Mouse (Mus musculus) hindbrain, embryonic 15.5 days (tissue): Measurements from ENCODE around the gene Pik3r5. TPM values are rescaled to one million over a fixed set of nuclear protein-coding genes. Genes with fewer than 3 reads are reported as not detected.

Experiments
- ATAC-seq: fragments of 200-750 bp; cut with Nextera tagmentation; 2 replicates; pipeline ENCODE4 v1.8.0; 2017; ENCODE audit warnings: low read depth, moderate number of reproducible peaks, moderate TSS enrichment; ENCODE audit not compliant: low FRiP score
- H3K27ac ChIP-seq: fragments of 300-500 bp; sonication (generic); replicated peaks from 2 replicates; pipeline ENCODE4 v1.5.1; 2015; ENCODE audit warnings: mild to moderate bottlenecking, inconsistent platforms
- H3K27me3 ChIP-seq: fragments of 300-500 bp; sonication (generic); 2 replicates; pipeline ENCODE4 v1.6.1; 2015; ENCODE audit warnings: control low read depth, inconsistent platforms
- H3K36me3 ChIP-seq: fragments of 300-500 bp; sonication (generic); 2 replicates; pipeline ENCODE4 v1.6.1; 2015; ENCODE audit warnings: control low read depth, inconsistent platforms
- H3K4me1 ChIP-seq: fragments of 300-500 bp; sonication (generic); replicated peaks from 2 replicates; pipeline ENCODE4 v1.6.1; 2015; ENCODE audit warnings: control low read depth, inconsistent platforms
- H3K4me2 ChIP-seq: fragments of 300-500 bp; sonication (generic); 2 replicates; pipeline ENCODE4 v1.6.1; 2015; ENCODE audit warnings: moderate library complexity, mild to moderate bottlenecking, inconsistent platforms
- H3K4me3 ChIP-seq: fragments of 300-500 bp; sonication (generic); 2 replicates; pipeline ENCODE4 v1.5.1; 2015; ENCODE audit warnings: mild to moderate bottlenecking, inconsistent platforms
- H3K9ac ChIP-seq: fragments of 300-500 bp; sonication (generic); 2 replicates; pipeline ENCODE4 v1.6.1; 2015; ENCODE audit warnings: inconsistent platforms
- H3K9me3 ChIP-seq: fragments of 300-500 bp; sonication (generic); 2 replicates; pipeline ENCODE4 v1.6.1; 2016; ENCODE audit warnings: control low read depth, inconsistent platforms
- WGBS: fragments of 180-500 bp; shearing (Covaris S2); methylation state at CpG from one replicate; pipeline ENCODE4 v1.1.7; 2015; 5-methylcytosine and 5-hydroxymethylcytosine counted together
- polyA plus RNA-seq: library from polyadenylated mRNA; unstranded; fragments of >200 nt; fragmentation: Nextera tagmentation; extraction: Ambion mirVana; gene quantifications from 2 replicates; pipeline ENCODE4 v1.2.1, GENCODE M21; 2015

Pik3r5 gene
- 0.30 and 0.47 TPM in 2 replicates for polyA plus RNA-seq

DNA sequence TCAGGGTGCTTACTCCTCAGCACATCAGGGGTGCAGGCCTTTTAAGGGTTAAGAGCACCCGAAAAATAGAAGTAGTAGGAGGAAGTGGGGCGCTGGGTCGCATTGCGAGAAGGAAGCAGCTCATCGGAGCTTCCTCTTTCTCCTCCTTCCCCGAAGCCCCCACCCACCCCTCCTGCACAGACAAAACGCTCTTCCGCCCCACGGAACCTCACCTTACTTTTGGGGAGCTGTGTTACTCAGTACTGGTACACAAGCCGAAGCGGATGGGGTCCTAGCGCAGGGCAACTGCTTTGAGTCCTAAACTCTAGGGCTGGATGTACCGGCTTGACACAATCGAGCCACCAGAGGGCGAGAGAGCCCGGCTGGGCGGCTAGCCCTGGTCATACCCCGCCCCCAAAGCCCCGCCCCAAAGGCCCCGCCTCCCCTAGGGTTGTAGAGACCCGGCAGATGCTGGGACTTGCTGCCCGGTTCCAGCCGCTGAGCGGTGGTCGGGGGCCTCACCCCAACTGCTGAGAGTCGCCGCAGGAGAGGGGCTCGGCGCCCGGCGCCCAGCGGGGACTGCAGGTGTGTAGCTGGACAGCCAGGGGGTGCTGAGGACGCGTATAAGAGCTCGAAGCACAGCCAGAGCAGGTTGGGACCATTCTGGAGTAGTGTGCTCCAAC, at the start of gene Pik3r5:
Gene Pik3r5, plus strand, starts transcription at position 423 of the 662 bp plus-strand sequence.
- H3K27me3 ChIP-seq: peaks cover 4% of the 10 kb centered on the region; the same call in 1 of the 2 replicates
- no peak within 1 kb of the TSS for H3K27ac ChIP-seq
- H3K4me2 ChIP-seq: peak within 1 kb of the TSS; percentile 58
- WGBS: 10% methylated on average over 35 of the region's 35 CpGs
- ATAC-seq: peak; percentile 84
- H3K4me3 ChIP-seq: peak within 1 kb of the TSS; percentile 39
- no peaks in the 10 kb centered on the region for H3K36me3 ChIP-seq
- peaks cover 6% of the 10 kb centered on the region; the same call in 1 of the 2 replicates for H3K4me1 ChIP-seq
- peak within 1 kb of the TSS; percentile 23; the same call in 1 of the 2 replicates for H3K9ac ChIP-seq
- no peaks in the 10 kb centered on the region for H3K9me3 ChIP-seq

DNA sequence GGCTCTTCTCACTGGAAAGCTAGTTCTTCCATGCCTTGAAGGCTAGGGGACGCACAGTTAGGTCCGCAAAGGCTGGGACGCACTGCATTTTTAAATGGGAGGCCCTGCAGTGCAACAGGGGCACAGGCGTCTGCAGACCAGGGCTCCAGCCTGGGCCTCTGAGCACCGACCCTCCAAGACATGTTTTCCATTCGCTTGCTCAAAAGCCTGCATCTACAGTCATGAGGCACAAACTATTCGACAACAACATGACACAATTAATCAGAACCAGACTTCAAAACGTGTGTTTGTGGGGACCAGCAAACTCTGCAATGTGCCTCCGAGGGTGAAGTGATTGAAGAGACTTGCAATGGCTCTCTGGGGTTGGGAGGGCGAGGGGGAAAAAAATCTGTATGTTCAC, 48.4 kb upstream of the Pik3r5 start:
- Histone ChIP-seq H3K9ac (no peak overlapping the region), H3K9me3 (no peaks in the 10 kb centered on the region), H3K4me3 (peak overlapping the region; percentile 53), H3K4me2 (peak overlapping the region; percentile 96), H3K27ac (no peak overlapping the region), H3K27me3 (peaks cover 46% of the 10 kb centered on the region), H3K36me3 (no peaks in the 10 kb centered on the region), H3K4me1 (peaks cover 47% of the 10 kb centered on the region)
- no peak for ATAC-seq
- WGBS: 12% methylated on average over 10 of the region's 10 CpGs

DNA sequence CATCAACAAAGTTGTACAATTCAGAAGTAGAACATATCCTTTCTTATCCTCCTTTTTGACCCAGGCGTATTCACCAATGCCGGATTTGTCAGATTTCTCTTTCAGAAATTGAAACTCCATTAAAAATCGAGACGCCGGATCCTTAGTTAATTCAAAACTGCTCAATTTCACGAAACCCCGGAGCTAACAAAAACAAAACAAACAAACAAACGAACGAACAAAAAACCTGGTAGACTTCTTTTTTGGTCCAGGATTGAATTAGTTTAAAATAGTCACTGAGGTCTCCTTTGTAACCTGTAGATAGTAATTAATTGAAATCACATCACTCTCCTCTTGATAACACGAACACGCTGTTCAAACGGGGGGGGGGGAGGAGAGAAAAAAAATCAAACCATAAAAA, 47.8 kb upstream of the Pik3r5 start:
- Histone ChIP-seq H3K4me3 (peak overlapping the region; percentile 53), H3K4me1 (peaks cover 41% of the 10 kb centered on the region), H3K9me3 (no peaks in the 10 kb centered on the region), H3K9ac (no peak overlapping the region), H3K27ac (no peak overlapping the region), H3K4me2 (peak overlapping the region; percentile 96), H3K36me3 (no peaks in the 10 kb centered on the region), H3K27me3 (peaks cover 52% of the 10 kb centered on the region)
- WGBS: 6% methylated on average over 12 of the region's 12 CpGs
- no peak for ATAC-seq

DNA sequence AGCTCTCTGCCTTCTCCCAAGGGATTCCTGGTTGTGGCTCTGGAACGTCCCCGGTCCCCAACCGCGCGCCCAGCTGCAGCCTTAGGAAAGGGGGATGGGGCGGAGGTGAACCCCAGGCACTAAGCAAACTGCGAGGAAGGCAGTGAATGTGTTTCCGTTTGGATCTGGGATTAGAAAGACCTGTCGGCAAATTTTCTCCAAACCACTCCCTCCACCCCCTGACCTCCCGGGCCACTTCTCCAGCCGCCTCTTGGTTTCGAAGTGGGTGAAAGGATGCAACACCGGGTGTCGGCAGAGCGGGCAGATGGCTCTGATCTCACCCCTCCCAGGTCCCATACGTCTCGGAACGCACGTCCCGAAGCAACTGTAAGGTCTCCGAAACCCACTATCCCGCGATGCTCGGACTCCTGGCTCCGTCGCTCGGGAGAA, 47.3 kb upstream of the Pik3r5 start:
- H3K27me3 ChIP-seq: peaks cover 54% of the 10 kb centered on the region
- H3K27ac ChIP-seq: peak overlapping the region; percentile 74
- H3K36me3 ChIP-seq: no peaks in the 10 kb centered on the region
- H3K4me2 ChIP-seq: peak overlapping the region; percentile 96
- ATAC-seq: no peak
- peaks cover 38% of the 10 kb centered on the region for H3K4me1 ChIP-seq
- peak overlapping the region; percentile 58 for H3K9ac ChIP-seq
- WGBS: 2% methylated on average over 27 of the region's 27 CpGs
- peak overlapping the region; percentile 53 for H3K4me3 ChIP-seq
- H3K9me3 ChIP-seq: no peaks in the 10 kb centered on the region

- ATAC-seq: 0 out of 2 replicates have a peak, but pooled peaks have one; percentile 16
- under 1% methylated on average over 94 of the region's 94 CpGs for WGBS
- peaks cover 53% of the 10 kb centered on the region for H3K27me3 ChIP-seq
- peak overlapping the region; percentile 58 for H3K9ac ChIP-seq
- peaks cover 39% of the 10 kb centered on the region for H3K4me1 ChIP-seq
- H3K27ac ChIP-seq: peak overlapping the region; percentile 74
- H3K4me3 ChIP-seq: peak overlapping the region; percentile 53
- H3K9me3 ChIP-seq: no peaks in the 10 kb centered on the region
- H3K4me2 ChIP-seq: peak overlapping the region; percentile 96
- H3K36me3 ChIP-seq: no peaks in the 10 kb centered on the region
These were observed 46.7 kb upstream of the Pik3r5 start for GRCm38 (mm10) chr11:68385021-68385821.

- no peaks in the 10 kb centered on the region for H3K36me3 ChIP-seq
- H3K4me3 ChIP-seq: peak overlapping the region; percentile 53
- H3K9ac ChIP-seq: peak overlapping the region; percentile 58
- H3K27me3 ChIP-seq: peaks cover 55% of the 10 kb centered on the region
- peaks cover 39% of the 10 kb centered on the region for H3K4me1 ChIP-seq
- H3K9me3 ChIP-seq: no peaks in the 10 kb centered on the region
- H3K27ac ChIP-seq: peak overlapping the region; percentile 74
- H3K4me2 ChIP-seq: peak overlapping the region; percentile 96
- peak; percentile 59; the same call in 1 of the 2 replicates for ATAC-seq
- under 1% methylated on average over 40 of the region's 68 CpGs for WGBS
These were observed 45.9 kb upstream of the Pik3r5 start for GRCm38 (mm10) chr11:68385921-68386588.

DNA sequence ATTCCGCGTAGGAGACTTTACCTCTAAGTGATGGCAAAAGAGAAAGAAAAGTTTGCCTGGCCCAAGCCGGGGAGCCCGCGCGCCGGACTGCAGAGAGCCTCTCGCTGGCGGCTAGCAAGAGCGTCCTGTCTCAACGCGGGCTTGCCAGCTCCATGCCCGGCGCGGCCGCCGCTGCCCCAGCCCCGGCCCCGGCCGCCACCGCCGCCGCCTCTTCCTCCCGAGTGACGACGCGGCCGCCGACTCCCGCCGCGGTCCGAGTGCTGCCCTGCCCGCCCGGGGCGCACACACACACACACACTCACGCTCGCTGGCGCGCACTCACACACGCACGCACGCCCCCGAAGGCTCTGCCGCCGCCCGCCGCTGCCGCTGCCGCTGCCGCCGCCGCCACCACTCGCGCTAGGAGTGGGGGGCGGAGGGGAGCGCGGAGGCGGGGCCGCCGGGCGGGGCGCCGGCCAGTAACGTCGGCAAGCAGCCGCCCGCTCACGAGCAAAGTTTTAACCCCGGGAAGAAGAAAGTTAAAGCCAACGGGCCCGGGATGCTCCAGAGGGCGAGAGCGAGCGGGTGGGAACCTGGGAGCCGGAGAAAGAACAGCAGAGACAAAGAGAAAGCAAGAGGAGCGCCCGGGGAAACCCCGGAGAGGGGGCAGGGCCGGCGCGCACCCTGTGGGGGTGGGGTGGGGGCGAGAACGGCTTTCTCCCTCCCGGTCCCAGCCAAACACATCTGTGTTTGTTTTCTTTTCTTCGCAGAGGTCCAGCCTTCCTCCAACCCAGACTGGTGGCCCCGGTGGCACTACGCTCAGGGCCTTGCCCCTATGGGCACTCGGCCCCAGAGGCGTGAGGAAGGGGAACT, 45.1 kb upstream of the Pik3r5 start:
- peaks cover 58% of the 10 kb centered on the region for H3K27me3 ChIP-seq

GRCm38 (mm10) chr11:68387441-68387760, 44.5 kb upstream of the Pik3r5 start:
- WGBS: 18% methylated on average over 4 of the region's 4 CpGs
- Histone ChIP-seq H3K9me3 (no peaks in the 10 kb centered on the region), H3K36me3 (no peaks in the 10 kb centered on the region), H3K4me1 (peaks cover 39% of the 10 kb centered on the region), H3K4me3 (peak overlapping the region; percentile 53), H3K27ac (peak overlapping the region; percentile 74; the same call in 1 of the 2 replicates), H3K27me3 (peaks cover 64% of the 10 kb centered on the region), H3K4me2 (peak overlapping the region; percentile 96), H3K9ac (0 out of 2 replicates have a peak overlapping the region, but pooled peaks have one; percentile 58)
- ATAC-seq: no peak

More for the DNA sequence above, 45.1 kb upstream of the Pik3r5 start:
- ATAC-seq: peak; percentile 71
- under 1% methylated on average over 81 of the region's 90 CpGs for WGBS
- peaks cover 39% of the 10 kb centered on the region for H3K4me1 ChIP-seq
- H3K9ac ChIP-seq: peak overlapping the region; percentile 58
- H3K4me3 ChIP-seq: peak overlapping the region; percentile 53
- peak overlapping the region; percentile 96 for H3K4me2 ChIP-seq
- no peaks in the 10 kb centered on the region for H3K36me3 ChIP-seq
- no peaks in the 10 kb centered on the region for H3K9me3 ChIP-seq
- H3K27ac ChIP-seq: peak overlapping the region; percentile 74

GRCm38 (mm10) chr11:68387971-68388654, 43.8 kb upstream of the Pik3r5 start:
- H3K27me3 ChIP-seq: peaks cover 68% of the 10 kb centered on the region
- H3K4me1 ChIP-seq: peaks cover 39% of the 10 kb centered on the region
- no peak overlapping the region; the same call in 1 of the 2 replicates for H3K4me2 ChIP-seq
- no peaks in the 10 kb centered on the region for H3K36me3 ChIP-seq
- no peak overlapping the region for H3K9ac ChIP-seq
- H3K4me3 ChIP-seq: no peak overlapping the region
- WGBS: 30% methylated on average over 11 of the region's 11 CpGs
- no peak for ATAC-seq
- no peaks in the 10 kb centered on the region for H3K9me3 ChIP-seq
- no peak overlapping the region for H3K27ac ChIP-seq

- Histone ChIP-seq H3K4me1 (peaks cover 39% of the 10 kb centered on the region), H3K27me3 (peaks cover 65% of the 10 kb centered on the region), H3K27ac (no peak overlapping the region), H3K36me3 (no peaks in the 10 kb centered on the region), H3K9ac (no peak overlapping the region), H3K9me3 (no peaks in the 10 kb centered on the region), H3K4me3 (no peak overlapping the region), H3K4me2 (no peak overlapping the region)
- WGBS: 45% methylated on average over 1 of the region's 1 CpGs
- no peak for ATAC-seq
These were observed 43.3 kb upstream of the Pik3r5 start for GRCm38 (mm10) chr11:68388655-68389015.

GRCm38 (mm10) chr11:68389621-68390020, 42.3 kb upstream of the Pik3r5 start:
- peaks cover 35% of the 10 kb centered on the region for H3K4me1 ChIP-seq
- no peaks in the 10 kb centered on the region for H3K36me3 ChIP-seq
- H3K27me3 ChIP-seq: peaks cover 70% of the 10 kb centered on the region
- 1% methylated on average over 8 of the region's 8 CpGs for WGBS
- H3K9ac ChIP-seq: no peak overlapping the region
- no peak for ATAC-seq
- H3K9me3 ChIP-seq: no peaks in the 10 kb centered on the region
- no peak overlapping the region for H3K27ac ChIP-seq
- no peak overlapping the region for H3K4me3 ChIP-seq
- no peak overlapping the region; the same call in 1 of the 2 replicates for H3K4me2 ChIP-seq
